Mouse (Mus musculus) olfactory bulb, adult 2 months (tissue): ENCODE measurements around the gene Myh3.

ENCODE experiments used
- CTCF ChIP-seq: fragments of 200-500 bp; IDR thresholded peaks from 2 replicates; pipeline ENCODE4 v1.5.1; 2012; ENCODE audit warnings: low read depth, mild to moderate bottlenecking, low read length, moderate library complexity; ENCODE audit not compliant: insufficient read depth
- POLR2A ChIP-seq: fragments of 200-500 bp; IDR thresholded peaks from 2 replicates; pipeline ENCODE4 v1.6.1; 2012; ENCODE audit warnings: mild to moderate bottlenecking, low read depth, low read length, moderate library complexity; ENCODE audit not compliant: insufficient read depth

- TF ChIP-seq POLR2A = no peak
- TF ChIP-seq CTCF = no peak
Measured at GRCm38 (mm10) chr11:67113381-67113780, 35.3 kb downstream of the Myh3 start.
